Mouse (Mus musculus) ES-Bruce4 (cell line): Measurements from ENCODE around the gene Slc30a9.

ENCODE experiments used
- EP300 ChIP-seq: IDR thresholded peaks from 2 replicates; pipeline ENCODE4 v1.6.1; 2011; ENCODE audit warnings: low read depth, low read length; ENCODE audit not compliant: insufficient read depth
- POLR2A ChIP-seq: IDR thresholded peaks from one replicate; pipeline ENCODE4 v1.8.1; 2011; ENCODE audit warnings: low read length; ENCODE audit not compliant: insufficient read depth

- TF ChIP-seq POLR2A, result no peak
- no peak for TF ChIP-seq EP300
Observed at GRCm38 (mm10) chr5:67404380-67404779, 97.6 kb downstream of the Slc30a9 start.
